Mouse (Mus musculus) left cerebral cortex, adult 8-10 months (tissue): ENCODE measurements around the gene D5Ertd579e. TPM values are rescaled to one million over a fixed set of nuclear protein-coding genes. Genes with fewer than 3 reads are reported as not detected.

ENCODE experiments used
- total RNA-seq, 4 experiments: library from RNA; stranded (reverse); gene quantifications; 2 replicates each; pipeline ENCODE4 v1.2.4; 2022

The D5Ertd579e gene
- total RNA-seq, 4 experiments from 2014 or later: 91.1 to 114 (median 96.7) TPM

Other genes starting within 250 kb of the D5Ertd579e start
- 10 to 100 TPM; 21.3 to 24.9 (median 22.8) TPM for gene Grpel1, start 231.0 kb downstream of the D5Ertd579e start, total RNA-seq
- gene Tada2b, start 211.7 kb downstream of the D5Ertd579e start, total RNA-seq: 10 to 100 TPM; 30.0 to 32.6 (median 30.5) TPM
- 1 to 10 TPM in 2 of 4 experiments, under 1 TPM in 2; 0.59 to 1.1 (median 0.99) TPM for gene Ccdc96, start 211.4 kb downstream of the D5Ertd579e start, total RNA-seq
- 10 to 100 TPM; 64.9 to 68.9 (median 68.0) TPM for gene Tbc1d14, start 102.7 kb downstream of the D5Ertd579e start, total RNA-seq
- 10 to 100 TPM; 13.5 to 17.0 (median 14.1) TPM for gene Bloc1s4, start 52.6 kb upstream of the D5Ertd579e start, total RNA-seq
- gene Mrfap1, start 100.7 kb upstream of the D5Ertd579e start, total RNA-seq: 100 to 1,000 TPM; 439 to 442 (median 441) TPM
- gene Man2b2, start 134.6 kb upstream of the D5Ertd579e start, total RNA-seq: 10 to 100 TPM; 33.6 to 46.8 (median 36.7) TPM
- 100 to 1,000 TPM; 388 to 449 (median 430) TPM for gene Ppp2r2c, start 172.5 kb upstream of the D5Ertd579e start, total RNA-seq